Mouse (Mus musculus) megakaryocyte, embryonic 14.5 days (primary cell): ENCODE data around the gene Cript.

ENCODE experiments used
- FLI1 ChIP-seq: IDR thresholded peaks from 2 replicates; pipeline ENCODE4 v1.6.1; 2012; ENCODE audit warnings: low read length, inconsistent platforms, mixed read lengths
- GATA1 ChIP-seq: IDR thresholded peaks from 3 replicates; pipeline ENCODE4 v1.6.1; 2012; ENCODE audit warnings: mixed read lengths, low read length, inconsistent platforms, borderline replicate concordance

- TF ChIP-seq GATA1 (no peak), FLI1 (no peak)
Observed at GRCm38 (mm10) chr17:87049696-87050095, 24.3 kb downstream of the Cript start.
